Mouse (Mus musculus) lung, embryonic 14.5 days (tissue): Measurements from ENCODE around the gene Dusp7. TPM values are rescaled to one million over a fixed set of nuclear protein-coding genes. Genes with fewer than 3 reads are reported as not detected.
A peak's percentile ranks its signal among the peaks of the same experiment; 100 is the strongest.

Source experiments
- ATAC-seq: fragments of 200-750 bp; cut with Nextera tagmentation; 2 replicates; pipeline ENCODE4 v1.8.0; 2017; ENCODE audit warnings: mild to moderate bottlenecking, moderate TSS enrichment, moderate library complexity; ENCODE audit not compliant: insufficient read depth
- DNase-seq: peaks from one replicate; pipeline ENCODE4 v3.0.0-alpha.2; 2015
- H3K27ac ChIP-seq: fragments of 300-500 bp; sonication (generic); 2 replicates; pipeline ENCODE4 v1.5.1; 2014; ENCODE audit warnings: low read depth, mild to moderate bottlenecking, moderate library complexity
- H3K27me3 ChIP-seq: fragments of 300-500 bp; sonication (generic); 2 replicates; pipeline ENCODE4 v1.6.1; 2014; ENCODE audit warnings: low read length, control low read depth; ENCODE audit not compliant: insufficient read depth
- H3K36me3 ChIP-seq: fragments of 300-500 bp; sonication (generic); 2 replicates; pipeline ENCODE4 v1.6.1; 2014; ENCODE audit warnings: control low read depth; ENCODE audit not compliant: insufficient read depth
- H3K4me1 ChIP-seq: fragments of 300-500 bp; sonication (generic); 2 replicates; pipeline ENCODE4 v1.6.1; 2014; ENCODE audit warnings: antibody characterized with exemption, control low read depth; ENCODE audit not compliant: insufficient read depth
- H3K4me2 ChIP-seq: fragments of 300-500 bp; sonication (generic); 2 replicates; pipeline ENCODE4 v1.6.1; 2014; ENCODE audit warnings: mild to moderate bottlenecking
- H3K4me3 ChIP-seq: fragments of 300-500 bp; sonication (generic); 2 replicates; pipeline ENCODE4 v1.5.1; 2014; ENCODE audit warnings: low read depth, low read length
- H3K9ac ChIP-seq: fragments of 300-500 bp; sonication (generic); 2 replicates; pipeline ENCODE4 v1.6.1; 2014
- H3K9me3 ChIP-seq: fragments of 300-500 bp; sonication (generic); 2 replicates; pipeline ENCODE4 v1.6.1; 2016; ENCODE audit warnings: low read depth, low read length, control low read depth
- CTCF ChIP-seq: IDR thresholded peaks from 2 replicates; pipeline ENCODE4 v1.5.1; 2016; ENCODE audit warnings: antibody characterized with exemption, low read depth
- WGBS: fragments of 180-500 bp; shearing (Covaris S2); extraction: QIAGEN DNeasy Blood & Tissue Kit; methylation state at CpG from one replicate; pipeline ENCODE4 v1.1.7; 2014; 5-methylcytosine and 5-hydroxymethylcytosine counted together
- polyA plus RNA-seq: library from polyadenylated mRNA; unstranded; fragments of >200 nt; fragmentation: Nextera tagmentation; extraction: Ambion mirVana; gene quantifications from 2 replicates; pipeline ENCODE4 v1.2.1, GENCODE M21; 2014

The Dusp7 gene
- polyA plus RNA-seq, 1 experiment from 2014 or later: 27.3 TPM

DNA sequence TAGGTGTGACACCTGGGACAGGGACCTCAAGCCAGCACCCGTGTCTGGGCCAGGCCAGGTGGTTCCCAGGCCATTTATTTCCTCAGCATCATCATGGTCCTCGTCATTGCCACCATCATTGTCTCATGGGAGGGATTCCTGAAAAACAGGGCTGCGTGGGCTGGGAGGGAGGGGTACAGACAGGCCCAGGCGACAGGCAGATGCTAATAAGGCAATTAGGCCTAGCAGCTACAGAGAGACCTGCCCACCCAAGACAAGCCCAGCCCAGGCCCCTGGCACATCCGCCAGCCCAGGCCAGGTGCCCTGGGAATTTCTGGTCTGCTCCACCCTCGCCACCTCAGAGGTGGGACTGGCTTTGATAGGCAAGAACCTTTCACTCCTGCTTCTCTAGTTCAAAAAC is 9.1 kb upstream of the Dusp7 start:
- TF ChIP-seq CTCF: no peak

DNA sequence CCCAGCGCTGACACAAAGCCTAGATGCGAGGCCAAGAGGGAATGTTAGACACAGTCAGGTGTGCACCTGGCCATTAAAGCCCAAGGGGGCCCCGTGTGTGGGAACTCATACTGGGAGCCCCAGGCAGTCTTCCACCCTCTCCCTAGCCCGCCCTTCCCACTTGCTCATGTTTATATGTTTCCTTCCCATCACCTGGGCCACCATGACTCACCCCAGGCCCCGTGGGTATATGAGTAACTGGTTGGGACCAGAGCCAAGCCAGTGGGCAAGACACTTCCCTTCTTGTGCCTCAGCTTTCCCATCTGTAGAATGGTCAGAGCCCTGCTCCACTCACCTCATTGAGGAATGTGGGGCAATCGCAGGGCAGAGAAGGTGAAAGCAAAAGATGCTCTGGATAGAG is 7.3 kb upstream of the Dusp7 start:
- no peak for TF ChIP-seq CTCF

More for the DNA sequence above, 9.1 kb upstream of the Dusp7 start:
- no peak for DNase-seq
- 75% methylated on average over 6 of the region's 6 CpGs for WGBS
- no peak for ATAC-seq
- no peak overlapping the region for H3K4me2 ChIP-seq
- no peak overlapping the region for H3K9ac ChIP-seq
- H3K27me3 ChIP-seq: no peaks in the 10 kb centered on the region
- H3K9me3 ChIP-seq: no peaks in the 10 kb centered on the region
- no peak overlapping the region for H3K27ac ChIP-seq
- no peaks in the 10 kb centered on the region for H3K36me3 ChIP-seq
- H3K4me1 ChIP-seq: peaks cover 5% of the 10 kb centered on the region
- H3K4me3 ChIP-seq: no peak overlapping the region

DNA sequence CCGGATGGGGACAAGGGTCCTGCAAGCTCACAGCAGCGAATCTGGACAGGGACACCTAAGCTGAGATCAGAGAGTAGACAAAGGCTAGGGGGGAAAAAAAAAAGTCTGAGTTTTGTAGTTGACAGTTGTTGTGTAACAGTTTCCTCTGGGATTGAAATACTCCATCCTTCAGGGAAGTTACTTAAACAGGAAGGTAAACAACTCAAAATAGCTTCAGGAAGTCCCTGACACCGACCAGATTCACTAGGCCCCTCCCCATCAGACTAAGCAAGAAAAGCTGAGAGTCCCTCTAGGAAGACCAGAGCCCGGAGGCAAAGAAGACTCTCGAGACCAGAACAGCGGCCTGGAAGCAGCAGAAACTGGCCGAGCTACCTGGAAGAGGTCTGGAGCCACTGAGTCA is 3.1 kb upstream of the Dusp7 start:
- H3K27ac ChIP-seq: peak overlapping the region; percentile 60; the same call in 1 of the 2 replicates
- no peak overlapping the region for H3K9ac ChIP-seq
- no peak overlapping the region; the same call in 1 of the 2 replicates for H3K4me2 ChIP-seq
- TF ChIP-seq CTCF: no peak
- H3K27me3 ChIP-seq: no peaks in the 10 kb centered on the region
- no peaks in the 10 kb centered on the region for H3K9me3 ChIP-seq
- H3K36me3 ChIP-seq: no peaks in the 10 kb centered on the region
- H3K4me1 ChIP-seq: peaks cover 12% of the 10 kb centered on the region
- peak; percentile 57 for DNase-seq
- H3K4me3 ChIP-seq: no peak overlapping the region
- ATAC-seq: no peak
- 61% methylated on average over 7 of the region's 7 CpGs for WGBS

More for the DNA sequence above, 7.3 kb upstream of the Dusp7 start:
- no peaks in the 10 kb centered on the region for H3K36me3 ChIP-seq
- ATAC-seq (no peak), DNase-seq (no peak)
- no peak overlapping the region for H3K9ac ChIP-seq
- no peak overlapping the region for H3K4me3 ChIP-seq
- H3K4me2 ChIP-seq: no peak overlapping the region
- WGBS: 74% methylated on average over 6 of the region's 6 CpGs
- no peaks in the 10 kb centered on the region for H3K27me3 ChIP-seq
- peaks cover 4% of the 10 kb centered on the region for H3K4me1 ChIP-seq
- no peak overlapping the region for H3K27ac ChIP-seq
- no peaks in the 10 kb centered on the region for H3K9me3 ChIP-seq

DNA sequence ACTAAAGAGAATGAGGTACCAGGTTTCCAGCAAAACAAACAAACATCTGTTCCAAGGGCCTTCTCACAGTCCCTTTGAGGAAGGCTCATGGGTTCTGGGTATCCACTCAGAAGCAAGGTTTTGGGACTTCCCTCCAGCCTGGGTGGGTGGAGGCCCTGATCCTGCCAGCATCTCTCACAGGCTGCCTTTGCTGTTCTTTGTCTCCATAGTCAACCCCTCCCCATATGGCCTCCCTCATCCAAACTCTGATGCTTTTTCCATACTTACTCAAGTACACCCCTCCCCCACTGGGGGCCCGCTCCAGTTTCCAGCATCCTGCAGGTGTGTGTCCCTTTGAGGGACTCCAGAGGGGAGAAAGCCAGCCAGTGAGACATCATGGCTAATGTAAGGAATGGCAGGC is 2.2 kb upstream of the Dusp7 start:
- Histone ChIP-seq H3K36me3 (peaks cover 8% of the 10 kb centered on the region), H3K4me1 (peaks cover 17% of the 10 kb centered on the region), H3K4me2 (peak overlapping the region; percentile 99), H3K27me3 (no peaks in the 10 kb centered on the region), H3K4me3 (no peak overlapping the region), H3K27ac (no peak overlapping the region), H3K9ac (no peak overlapping the region), H3K9me3 (no peaks in the 10 kb centered on the region)
- no peak for TF ChIP-seq CTCF
- no peak for ATAC-seq
- 48% methylated on average over 1 of the region's 1 CpGs for WGBS
- no peak for DNase-seq

DNA sequence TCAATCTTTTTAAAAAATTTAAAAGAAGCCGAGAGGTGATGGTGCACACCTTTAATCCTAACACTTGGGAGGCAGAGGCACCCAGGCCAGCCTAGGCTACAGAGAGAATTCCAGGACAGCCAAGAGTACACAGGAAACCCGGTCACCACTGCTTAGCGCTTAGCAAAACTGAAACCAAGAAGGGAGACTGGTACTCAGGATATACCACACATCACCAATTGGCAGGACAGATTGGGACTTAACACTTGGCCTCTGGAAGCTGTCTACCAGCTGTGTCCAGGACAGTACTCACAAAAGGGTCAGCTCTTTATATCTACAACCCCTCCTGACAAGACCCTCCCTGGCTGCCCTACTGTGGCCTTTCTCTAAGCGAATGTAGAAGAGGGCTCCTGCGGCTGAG is 1.4 kb upstream of the Dusp7 start:
- Histone ChIP-seq H3K4me1 (peaks cover 22% of the 10 kb centered on the region), H3K27me3 (no peaks in the 10 kb centered on the region), H3K4me2 (peak overlapping the region; percentile 99), H3K27ac (peak overlapping the region; percentile 83), H3K9ac (peak overlapping the region; percentile 60), H3K36me3 (peaks cover 16% of the 10 kb centered on the region), H3K4me3 (peak overlapping the region; percentile 85), H3K9me3 (no peaks in the 10 kb centered on the region)
- ATAC-seq (no peak; the same call in 1 of the 2 replicates), DNase-seq (peak; percentile 55)
- TF ChIP-seq CTCF: no peak
- 17% methylated on average over 5 of the region's 5 CpGs for WGBS

DNA sequence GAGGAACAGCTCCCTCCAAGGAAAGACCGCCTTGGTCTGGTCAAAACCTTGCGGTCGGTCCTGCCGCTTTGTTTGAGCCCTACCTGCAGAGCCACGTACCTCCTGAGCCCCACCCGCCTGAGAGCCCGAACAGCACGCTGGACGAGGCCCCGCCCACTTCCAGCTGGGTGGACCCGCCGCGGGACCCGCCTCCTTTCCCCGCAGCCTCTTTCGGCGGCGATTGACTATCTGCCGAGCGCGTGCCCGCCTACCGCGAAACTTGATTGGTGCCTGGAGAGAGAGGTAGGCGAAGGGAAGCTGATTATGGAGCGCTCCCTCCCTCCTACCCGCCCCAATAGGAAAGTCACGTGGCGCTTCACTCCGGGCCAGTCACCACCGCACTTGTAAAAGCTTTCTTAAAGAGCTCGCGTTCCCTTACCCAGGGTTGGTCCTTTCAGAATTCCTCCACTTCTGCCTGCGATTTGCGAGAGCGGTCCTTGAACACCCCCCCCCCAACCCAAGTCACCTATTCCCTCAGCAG is 780 bp upstream of the Dusp7 start:
- Histone ChIP-seq H3K4me3 (peak overlapping the region; percentile 85), H3K27ac (peak overlapping the region; percentile 95), H3K4me2 (peak overlapping the region; percentile 99), H3K27me3 (no peaks in the 10 kb centered on the region), H3K9ac (peak overlapping the region; percentile 87), H3K9me3 (no peaks in the 10 kb centered on the region), H3K4me1 (peaks cover 22% of the 10 kb centered on the region), H3K36me3 (peaks cover 23% of the 10 kb centered on the region)
- DNase-seq: peak; percentile 99
- TF ChIP-seq CTCF: no peak
- under 1% methylated on average over 36 of the region's 36 CpGs for WGBS
- ATAC-seq: peak; percentile 91

DNA sequence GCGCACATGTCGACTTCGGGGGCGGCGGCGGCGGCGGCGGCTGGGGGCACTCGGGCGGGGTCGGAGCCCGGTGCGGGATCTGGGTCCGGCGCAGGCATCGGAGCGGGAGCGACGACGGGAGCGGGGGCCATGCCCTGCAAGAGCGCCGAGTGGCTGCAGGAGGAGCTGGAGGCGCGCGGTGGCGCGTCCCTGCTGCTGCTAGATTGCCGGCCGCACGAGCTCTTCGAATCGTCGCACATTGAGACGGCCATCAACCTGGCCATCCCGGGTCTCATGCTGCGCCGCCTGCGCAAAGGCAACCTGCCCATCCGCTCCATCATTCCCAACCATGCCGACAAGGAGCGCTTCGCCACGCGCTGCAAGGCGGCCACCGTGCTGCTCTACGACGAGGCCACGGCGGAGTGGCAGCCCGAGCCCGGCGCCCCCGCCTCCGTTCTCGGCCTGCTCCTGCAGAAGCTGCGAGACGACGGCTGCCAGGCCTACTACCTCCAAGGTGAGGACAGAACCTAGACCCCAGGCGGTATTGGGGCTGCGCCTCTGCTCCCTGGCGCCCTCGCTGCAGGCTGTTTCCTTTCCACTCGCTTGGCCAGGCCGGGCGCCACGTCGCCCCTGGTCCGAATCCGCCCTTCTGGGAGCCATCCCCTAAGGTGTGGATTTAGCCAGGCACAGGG is 534 bp downstream of the Dusp7 start:
- Histone ChIP-seq H3K4me1 (peaks cover 22% of the 10 kb centered on the region), H3K9ac (peak overlapping the region; percentile 87), H3K27ac (peak overlapping the region; percentile 95), H3K4me2 (peak overlapping the region; percentile 99), H3K4me3 (peak overlapping the region; percentile 85), H3K9me3 (no peaks in the 10 kb centered on the region), H3K36me3 (peaks cover 36% of the 10 kb centered on the region), H3K27me3 (no peaks in the 10 kb centered on the region)
- under 1% methylated on average over 71 of the region's 72 CpGs for WGBS
- peak; percentile 80 for DNase-seq
- ATAC-seq: peak; percentile 12
- TF ChIP-seq CTCF: no peak; the same call in 1 of the 2 replicates
